Mouse (Mus musculus) forebrain, embryonic 16.5 days (tissue): ENCODE measurements around the gene Rnf4. TPM values are rescaled to one million over a fixed set of nuclear protein-coding genes. Genes with fewer than 3 reads are reported as not detected.

Source experiments
- ATAC-seq: fragments of 200-750 bp; cut with Nextera tagmentation; 2 replicates; pipeline ENCODE4 v1.8.0; 2017; ENCODE audit warnings: mild to moderate bottlenecking, moderate library complexity
- H3K27ac ChIP-seq: fragments of 300-500 bp; sonication (generic); 2 replicates; pipeline ENCODE4 v1.5.1; 2014; ENCODE audit warnings: low read length, control low read depth
- H3K27me3 ChIP-seq: fragments of 300-500 bp; sonication (generic); replicated peaks from 2 replicates; pipeline ENCODE4 v1.6.1; 2014; ENCODE audit warnings: low read length; ENCODE audit not compliant: control insufficient read depth, insufficient read depth
- H3K36me3 ChIP-seq: fragments of 300-500 bp; sonication (generic); 2 replicates; pipeline ENCODE4 v1.6.1; 2014; ENCODE audit not compliant: control insufficient read depth, insufficient read depth
- H3K4me1 ChIP-seq: fragments of 300-500 bp; sonication (generic); replicated peaks from 2 replicates; pipeline ENCODE4 v1.6.1; 2014; ENCODE audit warnings: low read length; ENCODE audit not compliant: control insufficient read depth, insufficient read depth
- H3K4me2 ChIP-seq: fragments of 300-500 bp; sonication (generic); 2 replicates; pipeline ENCODE4 v1.6.1; 2014; ENCODE audit warnings: mild to moderate bottlenecking, low read length, control low read depth
- H3K4me3 ChIP-seq: fragments of 300-500 bp; sonication (generic); replicated peaks from 2 replicates; pipeline ENCODE4 v1.5.1; 2014; ENCODE audit warnings: mild to moderate bottlenecking, low read length, control low read depth
- H3K9ac ChIP-seq: fragments of 300-500 bp; sonication (generic); replicated peaks from 2 replicates; pipeline ENCODE4 v1.6.1; 2014; ENCODE audit warnings: low read depth, low read length, control low read depth
- H3K9me3 ChIP-seq: fragments of 300-500 bp; sonication (generic); 2 replicates; pipeline ENCODE4 v1.6.1; 2016; ENCODE audit warnings: low read length; ENCODE audit not compliant: control insufficient read depth
- WGBS: fragments of 180-500 bp; shearing (Covaris S2); extraction: QIAGEN DNeasy Blood & Tissue Kit; methylation state at CpG from one replicate; pipeline ENCODE4 v1.1.7; 2014; 5-methylcytosine and 5-hydroxymethylcytosine counted together
- polyA plus RNA-seq: library from polyadenylated mRNA; unstranded; fragments of >200 nt; fragmentation: Nextera tagmentation; extraction: Ambion mirVana; gene quantifications from 2 replicates; pipeline ENCODE4 v1.2.1, GENCODE M21; 2015

Rnf4 gene
- polyA plus RNA-seq: 150 and 153 TPM in 2 replicates

DNA sequence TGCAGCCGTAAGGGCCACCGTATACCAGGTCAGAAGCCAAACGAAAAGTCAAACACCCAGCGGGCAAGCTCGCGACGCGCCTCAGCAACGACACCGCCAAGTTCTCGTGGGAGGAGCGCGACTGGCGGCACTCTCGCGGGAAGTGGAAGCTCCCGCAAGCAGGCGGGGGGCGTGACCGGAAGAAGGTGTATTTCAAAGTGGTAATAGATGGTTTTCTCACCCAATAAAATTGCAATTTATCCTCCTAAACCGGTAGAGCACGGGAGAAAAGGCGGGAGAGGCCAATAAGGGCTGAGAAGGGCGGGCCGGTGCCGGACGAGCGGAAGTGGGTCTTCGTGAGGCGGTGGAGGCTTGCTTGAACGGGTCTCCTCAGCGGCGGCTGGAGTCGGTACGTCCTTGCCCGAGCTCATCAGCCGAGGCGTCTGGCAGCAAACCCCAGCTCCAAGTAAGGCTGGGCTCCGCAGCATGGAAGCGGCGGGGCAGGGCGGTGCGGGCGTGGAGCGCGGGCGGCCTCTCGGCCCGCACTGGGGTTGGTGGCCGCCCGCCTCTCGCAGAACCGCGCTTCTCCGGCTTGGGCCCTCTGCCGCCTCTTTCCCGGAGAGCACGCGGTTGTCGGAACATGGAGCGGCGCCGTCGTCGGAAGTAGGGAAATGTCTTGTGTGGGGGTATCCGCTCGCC is at the start of gene Rnf4:
Gene Rnf4, plus strand, starts transcription at position 193 of the 678 bp plus-strand sequence.
- Histone ChIP-seq H3K4me2 (peak within 1 kb of the TSS; percentile 88), H3K9ac (peak within 1 kb of the TSS; percentile 83), H3K36me3 (0 out of 2 replicates have a peak, but pooled peaks cover 2% of the 10 kb centered on the region), H3K27me3 (no peaks in the 10 kb centered on the region), H3K9me3 (no peaks in the 10 kb centered on the region), H3K4me3 (peak within 1 kb of the TSS; percentile 60), H3K4me1 (peaks cover 18% of the 10 kb centered on the region), H3K27ac (peak within 1 kb of the TSS; percentile 87)
- ATAC-seq: peak; percentile 98
- under 1% methylated on average over 67 of the region's 67 CpGs for WGBS

GRCm38 (mm10) chr5:34286516-34286915 is 49.6 kb upstream of the Rnf4 start:
- WGBS: 1% methylated on average over 11 of the region's 11 CpGs
- Histone ChIP-seq H3K36me3 (no peaks in the 10 kb centered on the region), H3K27me3 (peaks cover 15% of the 10 kb centered on the region), H3K4me1 (peaks cover 13% of the 10 kb centered on the region), H3K9ac (no peak overlapping the region), H3K4me3 (peak overlapping the region; percentile 81), H3K4me2 (peak overlapping the region; percentile 71), H3K27ac (no peak overlapping the region), H3K9me3 (no peaks in the 10 kb centered on the region)
- ATAC-seq: no peak

GRCm38 (mm10) chr5:34287001-34287837 is 48.9 kb upstream of the Rnf4 start:
- Histone ChIP-seq H3K4me3 (peak overlapping the region; percentile 81), H3K27me3 (peaks cover 15% of the 10 kb centered on the region), H3K36me3 (no peaks in the 10 kb centered on the region), H3K4me2 (peak overlapping the region; percentile 71), H3K4me1 (peaks cover 13% of the 10 kb centered on the region), H3K27ac (no peak overlapping the region), H3K9me3 (no peaks in the 10 kb centered on the region), H3K9ac (peak overlapping the region; percentile 73)
- WGBS: under 1% methylated on average over 54 of the region's 54 CpGs
- no peak for ATAC-seq

DNA sequence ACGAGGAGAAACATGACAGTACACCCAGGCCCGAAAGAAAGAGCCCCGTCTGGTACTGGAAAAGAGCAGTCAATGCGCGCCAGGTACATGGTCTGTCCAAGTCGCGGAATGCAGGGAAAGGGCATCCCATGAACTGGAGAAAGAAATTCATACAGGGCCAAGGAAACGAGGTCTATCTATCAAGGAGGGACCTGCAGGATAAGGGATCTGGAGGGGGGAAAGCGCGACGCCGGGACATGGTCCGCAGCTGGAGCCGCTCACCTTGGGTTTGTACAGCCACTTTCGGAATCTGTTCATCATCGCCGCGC is 48.3 kb upstream of the Rnf4 start:
- Histone ChIP-seq H3K27ac (no peak overlapping the region), H3K9ac (peak overlapping the region; percentile 73), H3K9me3 (no peaks in the 10 kb centered on the region), H3K4me1 (peaks cover 13% of the 10 kb centered on the region), H3K4me3 (peak overlapping the region; percentile 81), H3K36me3 (no peaks in the 10 kb centered on the region), H3K27me3 (peaks cover 15% of the 10 kb centered on the region), H3K4me2 (peak overlapping the region; percentile 71)
- ATAC-seq: 0 out of 2 replicates have a peak, but pooled peaks have one; percentile 5
- WGBS: 0% methylated on average over 18 of the region's 18 CpGs

GRCm38 (mm10) chr5:34288154-34288716 is 47.9 kb upstream of the Rnf4 start, which contains the start of the genes Zfyve28 and Cfap99:
Zfyve28 (minus strand) TSS chr5:34288449.
Cfap99 (plus strand) TSS chr5:34288600.
- no peaks in the 10 kb centered on the region for H3K36me3 ChIP-seq
- peak within 1 kb of the TSS; percentile 81 for H3K4me3 ChIP-seq
- H3K27me3 ChIP-seq: peaks cover 15% of the 10 kb centered on the region
- under 1% methylated on average over 80 of the region's 83 CpGs for WGBS
- H3K9ac ChIP-seq: peak within 1 kb of the TSS; percentile 73
- no peak within 1 kb of the TSS for H3K27ac ChIP-seq
- H3K9me3 ChIP-seq: no peaks in the 10 kb centered on the region
- H3K4me2 ChIP-seq: peak within 1 kb of the TSS; percentile 71
- H3K4me1 ChIP-seq: peaks cover 13% of the 10 kb centered on the region
- ATAC-seq: peak; percentile 99

- ATAC-seq: no peak
- Histone ChIP-seq H3K4me3 (no peak overlapping the region), H3K9ac (no peak overlapping the region), H3K4me2 (no peak overlapping the region), H3K27ac (no peak overlapping the region), H3K9me3 (no peaks in the 10 kb centered on the region), H3K27me3 (peaks cover 11% of the 10 kb centered on the region), H3K36me3 (no peaks in the 10 kb centered on the region), H3K4me1 (peaks cover 13% of the 10 kb centered on the region)
- WGBS: 50% methylated on average over 2 of the region's 2 CpGs
Measured at GRCm38 (mm10) chr5:34289286-34289685, 46.8 kb upstream of the Rnf4 start.

DNA sequence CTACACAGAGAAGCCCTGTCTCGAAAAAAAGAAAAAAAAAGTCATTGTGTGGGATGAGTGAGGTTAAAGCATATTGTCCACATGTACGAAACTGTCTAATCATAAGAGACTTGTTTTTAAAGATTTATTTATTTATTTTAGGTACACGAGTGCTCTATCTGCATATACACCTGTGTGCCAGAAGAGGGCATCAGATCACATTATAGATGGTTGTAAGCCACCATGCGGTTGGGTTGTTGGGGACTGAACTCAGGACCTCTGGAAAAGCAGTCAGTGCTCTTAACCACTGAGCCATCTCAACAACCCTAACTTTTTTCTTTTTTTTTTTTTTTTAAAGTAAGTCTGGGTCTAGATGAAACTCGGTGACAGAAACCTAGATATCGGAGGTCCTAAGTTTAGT is 42.7 kb upstream of the Rnf4 start:
- Histone ChIP-seq H3K4me1 (0 out of 2 replicates have a peak, but pooled peaks cover 3% of the 10 kb centered on the region), H3K9ac (no peak overlapping the region), H3K9me3 (no peaks in the 10 kb centered on the region), H3K36me3 (no peaks in the 10 kb centered on the region), H3K4me2 (no peak overlapping the region), H3K27ac (no peak overlapping the region), H3K27me3 (no peaks in the 10 kb centered on the region), H3K4me3 (no peak overlapping the region)
- ATAC-seq: no peak
- 82% methylated on average over 6 of the region's 6 CpGs for WGBS

- 0 out of 2 replicates have a peak, but pooled peaks cover 3% of the 10 kb centered on the region for H3K4me1 ChIP-seq
- no peak overlapping the region for H3K4me3 ChIP-seq
- no peak overlapping the region for H3K9ac ChIP-seq
- 38% methylated on average over 2 of the region's 2 CpGs for WGBS
- no peaks in the 10 kb centered on the region for H3K36me3 ChIP-seq
- H3K9me3 ChIP-seq: no peaks in the 10 kb centered on the region
- no peak for ATAC-seq
- no peak overlapping the region for H3K27ac ChIP-seq
- H3K27me3 ChIP-seq: no peaks in the 10 kb centered on the region
- no peak overlapping the region for H3K4me2 ChIP-seq
Measured at GRCm38 (mm10) chr5:34294696-34295095, 41.4 kb upstream of the Rnf4 start.

- H3K27ac ChIP-seq: no peak overlapping the region
- 82% methylated on average over 2 of the region's 2 CpGs for WGBS
- H3K4me2 ChIP-seq: no peak overlapping the region
- H3K4me3 ChIP-seq: no peak overlapping the region
- no peaks in the 10 kb centered on the region for H3K9me3 ChIP-seq
- 0 out of 2 replicates have a peak, but pooled peaks cover 3% of the 10 kb centered on the region for H3K4me1 ChIP-seq
- H3K9ac ChIP-seq: no peak overlapping the region
- H3K36me3 ChIP-seq: no peaks in the 10 kb centered on the region
- ATAC-seq: no peak
- no peaks in the 10 kb centered on the region for H3K27me3 ChIP-seq
Measured at GRCm38 (mm10) chr5:34295141-34295540, 40.9 kb upstream of the Rnf4 start.
